Mouse (Mus musculus) ZHBTc4 (cell line): ENCODE measurements around the gene Hist1h2aa.

Experiments
- DNase-seq: peaks from one replicate; pipeline ENCODE4 v3.0.0-alpha.2; 2011; ENCODE audit warnings: low read depth, low spot score

The Hist1h2aa gene

GRCm38 (mm10) chr13:23934211-23934520 lies at the start of gene Hist1h2aa:
Gene Hist1h2aa (plus strand): TSS chr13:23934462.
- DNase-seq = peak; percentile 87

- DNase-seq = peak; percentile 32
These were observed 48.7 kb upstream of the Hist1h2aa start for GRCm38 (mm10) chr13:23885540-23885939.

DNA sequence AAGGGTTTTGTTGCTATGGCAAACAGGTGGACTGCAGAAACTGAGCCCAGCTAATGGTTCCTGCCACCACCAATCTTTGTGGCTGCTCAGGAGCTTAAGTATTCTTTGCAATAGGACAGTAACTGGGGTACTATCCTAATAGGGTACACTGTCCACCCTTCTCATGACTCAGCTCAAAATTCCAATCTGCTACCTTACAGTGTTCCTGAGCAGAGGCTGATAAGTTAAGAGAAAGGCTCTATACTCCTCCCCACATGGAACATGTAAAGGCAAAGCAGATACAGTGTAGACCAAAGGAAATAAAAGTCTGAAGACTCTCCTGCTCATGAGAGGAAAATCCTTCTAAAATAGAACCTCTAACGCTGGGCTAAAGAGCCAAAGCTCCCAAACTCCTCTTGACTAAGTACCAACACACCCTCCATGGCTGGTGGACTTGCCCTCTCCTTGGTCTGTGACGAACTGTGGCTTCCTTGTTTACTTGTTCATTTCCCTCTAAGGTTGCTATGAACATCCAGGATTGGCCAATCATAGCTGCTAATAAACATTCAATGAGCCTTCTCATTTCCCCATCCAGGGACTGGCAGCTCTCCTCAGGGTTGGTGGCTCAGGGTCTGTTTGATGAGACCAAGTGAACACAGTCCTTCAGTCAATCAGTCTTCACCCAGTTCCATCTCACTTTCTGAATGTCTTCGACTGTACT lies 47.1 kb upstream of the Hist1h2aa start:
- no peak for DNase-seq

GRCm38 (mm10) chr13:23889011-23889605 lies 45.2 kb upstream of the Hist1h2aa start:
- no peak for DNase-seq

DNA sequence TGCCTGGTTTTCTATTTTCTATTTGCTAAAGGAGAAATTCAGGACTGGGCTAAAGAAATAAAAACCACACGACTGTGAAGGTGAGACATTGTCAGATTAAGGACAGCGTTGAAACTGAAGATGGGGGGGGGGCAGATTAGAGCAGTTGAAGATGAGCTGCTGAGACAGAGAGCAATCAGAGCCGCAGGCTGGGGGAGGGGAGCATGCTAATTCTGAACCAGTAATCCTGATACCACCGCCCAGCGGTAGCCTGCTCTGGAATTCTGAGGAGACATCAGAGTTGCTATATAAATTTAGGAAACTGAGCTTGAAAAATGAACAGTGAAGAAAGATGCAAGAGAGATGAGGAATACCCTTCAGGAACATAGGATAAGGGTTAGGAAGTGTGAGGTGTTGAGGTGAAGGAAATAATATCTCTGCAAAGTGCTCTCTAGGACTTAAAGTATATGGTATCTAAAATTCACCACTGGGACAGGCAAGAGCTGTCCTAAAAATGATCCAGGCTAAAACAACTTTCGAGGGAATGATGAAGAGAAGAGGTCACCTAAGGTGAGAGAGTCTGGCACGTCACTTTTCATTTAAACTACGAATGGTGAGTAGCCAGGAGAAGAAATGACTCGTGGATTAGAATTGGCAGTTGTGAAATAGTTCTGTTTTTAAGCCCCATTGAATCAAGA lies 41.5 kb upstream of the Hist1h2aa start:
- no peak for DNase-seq

DNA sequence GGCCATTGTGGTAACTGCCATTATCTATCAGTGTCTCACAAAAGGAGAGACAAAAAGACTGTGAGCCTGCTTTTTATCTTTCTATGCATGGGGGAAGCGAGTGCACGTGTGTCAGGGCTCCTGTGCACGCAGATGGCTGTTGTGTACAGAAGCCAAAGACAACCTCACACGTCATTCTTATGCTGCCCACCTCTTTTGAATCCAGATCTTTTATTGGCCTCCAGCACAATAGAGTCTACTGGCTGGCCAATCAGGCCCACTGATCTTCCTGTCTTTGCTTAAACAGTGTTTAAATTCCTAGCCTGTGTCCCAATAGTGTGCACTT lies 41.0 kb upstream of the Hist1h2aa start:
- no peak for DNase-seq

GRCm38 (mm10) chr13:23898242-23898641 lies 36.0 kb upstream of the Hist1h2aa start:
- DNase-seq = no peak

- DNase-seq = no peak
These were observed 27.4 kb upstream of the Hist1h2aa start for GRCm38 (mm10) chr13:23906906-23907305.

DNA sequence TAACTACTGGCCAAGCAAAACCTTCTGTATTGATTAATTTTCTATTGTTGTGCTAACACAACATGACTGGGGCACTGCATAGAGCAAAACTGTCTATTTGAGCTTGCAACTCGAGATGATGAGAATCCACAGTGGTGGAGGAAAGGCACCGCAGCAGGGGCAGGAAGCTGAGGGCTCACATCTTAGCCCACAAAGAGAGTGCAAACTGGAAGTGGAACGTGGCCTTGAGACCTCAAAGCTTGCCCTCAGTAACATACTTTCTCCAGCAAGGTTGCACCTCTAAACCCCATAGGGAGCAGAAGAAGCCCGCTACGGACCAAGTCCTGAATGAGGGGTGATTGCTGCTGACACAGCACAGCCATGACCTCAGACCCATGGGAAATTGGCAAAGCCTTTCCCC lies 24.1 kb upstream of the Hist1h2aa start:
- DNase-seq = no peak

DNA sequence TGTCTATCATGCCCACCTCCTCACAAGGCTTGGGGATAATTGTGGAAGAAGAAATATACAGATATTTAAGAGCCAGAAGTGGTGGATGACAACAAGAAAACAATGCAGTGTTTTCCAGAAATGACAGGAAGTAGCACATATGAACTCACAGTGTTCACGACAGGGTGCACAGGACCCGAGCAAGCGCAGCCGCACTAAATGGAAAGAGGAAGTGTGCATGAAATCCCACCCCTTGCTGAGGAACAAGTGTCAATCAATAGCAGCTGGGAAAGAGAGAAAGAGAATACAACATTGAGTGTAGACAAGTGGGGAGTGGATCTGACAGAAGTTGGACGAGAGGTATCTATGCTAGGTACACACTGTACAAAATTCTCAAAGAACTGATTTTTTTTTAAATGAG lies 22.9 kb upstream of the Hist1h2aa start:
- DNase-seq = no peak

GRCm38 (mm10) chr13:23913791-23914306 lies 20.4 kb upstream of the Hist1h2aa start:
- no peak for DNase-seq

GRCm38 (mm10) chr13:23914376-23915167 lies 19.7 kb upstream of the Hist1h2aa start, which contains the start of gene Slc17a4:
Gene Slc17a4 (minus strand): TSS chr13:23915009.
- DNase-seq = no peak

GRCm38 (mm10) chr13:23916132-23916531 lies 18.1 kb upstream of the Hist1h2aa start:
- DNase-seq = no peak

DNA sequence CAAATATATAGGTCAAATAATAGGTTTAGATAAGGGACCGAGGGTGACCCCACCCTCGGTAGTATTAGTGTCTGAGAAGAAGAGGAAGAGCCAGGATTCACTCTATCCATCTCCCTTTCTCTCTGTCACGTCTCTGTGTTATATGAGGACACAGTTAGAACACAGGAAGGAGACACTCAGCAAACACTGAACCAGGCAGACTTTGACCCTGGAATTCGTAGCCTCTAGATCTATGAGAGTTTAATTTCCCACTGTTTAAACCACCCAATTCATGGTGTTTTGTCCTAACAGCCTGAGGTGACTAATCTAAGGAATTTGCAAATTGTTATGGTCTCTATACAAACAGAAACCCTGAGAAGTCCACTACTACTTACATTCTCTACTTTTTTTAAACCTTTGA lies 16.6 kb upstream of the Hist1h2aa start:
- no peak for DNase-seq

GRCm38 (mm10) chr13:23925792-23926191 lies 8.5 kb upstream of the Hist1h2aa start:
- no peak for DNase-seq

DNA sequence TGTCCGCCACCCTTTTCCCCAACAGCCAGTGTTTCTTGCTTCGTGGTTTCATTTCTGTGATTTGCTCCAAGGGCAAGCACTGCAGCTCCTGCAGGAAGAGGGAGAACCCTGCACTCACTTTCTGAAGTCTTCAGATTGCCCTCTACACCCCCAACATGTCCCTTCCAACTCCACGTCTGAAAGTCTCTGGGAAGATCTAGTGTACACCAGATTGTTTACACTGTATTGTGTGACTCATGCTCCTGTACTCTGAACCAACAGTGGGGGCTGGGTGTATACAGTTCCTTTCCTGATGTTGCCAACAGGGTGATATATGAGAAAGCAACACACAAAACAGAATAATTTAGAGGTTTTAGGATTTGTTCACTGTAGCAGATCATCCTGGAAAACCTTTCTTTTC lies 5.6 kb upstream of the Hist1h2aa start:
- DNase-seq = no peak

DNA sequence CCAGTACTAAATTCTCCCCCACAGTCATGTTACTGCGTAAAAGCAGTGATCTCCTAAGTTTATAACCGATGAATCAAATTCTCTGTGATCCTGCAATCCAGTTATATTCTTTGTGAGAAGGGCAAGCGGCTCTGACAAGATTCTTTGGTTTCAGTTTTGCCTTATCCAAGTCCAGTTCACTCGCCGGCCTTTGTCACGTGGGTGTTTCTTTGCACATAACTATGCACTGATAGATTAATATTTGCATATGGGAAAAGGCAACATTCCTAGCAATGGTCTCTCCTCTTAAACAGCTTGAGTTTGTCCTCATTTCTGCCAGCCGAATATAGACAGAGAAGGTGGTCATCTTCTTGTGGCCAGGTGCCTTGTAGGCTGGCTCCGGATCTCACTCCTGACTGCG lies 3.8 kb upstream of the Hist1h2aa start:
- no peak for DNase-seq

- DNase-seq = peak; percentile 16
These were observed 3.4 kb upstream of the Hist1h2aa start for GRCm38 (mm10) chr13:23930904-23931303.

DNA sequence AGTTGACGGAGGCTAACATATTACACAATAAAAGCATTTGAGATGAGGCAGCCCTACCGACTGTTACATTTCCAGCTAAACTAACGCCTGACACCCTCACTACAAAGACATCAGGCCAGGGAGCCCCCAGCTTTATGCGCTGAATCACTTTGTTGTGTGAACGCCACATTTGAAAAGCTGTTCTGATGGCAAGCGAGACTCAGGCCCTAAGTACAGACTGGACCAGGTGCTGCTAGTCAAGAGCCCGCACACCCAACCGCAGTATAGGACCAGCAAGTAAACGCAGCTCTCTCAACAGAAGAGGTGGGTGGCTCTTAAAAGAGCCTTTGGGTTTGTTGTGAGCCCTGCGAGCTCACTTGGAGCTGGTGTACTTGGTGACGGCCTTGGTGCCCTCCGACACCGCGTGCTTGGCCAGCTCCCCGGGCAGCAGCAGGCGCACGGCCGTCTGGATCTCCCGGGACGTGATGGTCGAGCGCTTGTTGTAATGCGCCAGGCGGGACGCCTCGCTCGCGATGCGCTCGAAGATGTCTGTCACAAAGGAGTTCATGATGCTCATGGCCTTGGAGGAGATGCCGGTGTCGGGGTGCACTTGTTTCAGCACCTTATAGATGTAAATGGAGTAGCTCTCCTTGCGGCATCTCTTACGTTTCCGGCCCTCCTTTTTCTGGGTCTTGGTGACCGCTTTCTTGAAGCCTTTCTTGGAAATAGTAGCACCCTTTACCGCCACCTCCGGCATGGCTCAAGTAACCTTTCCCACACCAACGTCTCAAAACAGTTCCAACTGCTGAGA lies 646 bp upstream of the Hist1h2aa start, which contains the start of gene Hist1h2ba:
Gene Hist1h2ba (minus strand): TSS at position 736 of the 790 bp plus-strand sequence.
- peak; percentile 51 for DNase-seq

DNA sequence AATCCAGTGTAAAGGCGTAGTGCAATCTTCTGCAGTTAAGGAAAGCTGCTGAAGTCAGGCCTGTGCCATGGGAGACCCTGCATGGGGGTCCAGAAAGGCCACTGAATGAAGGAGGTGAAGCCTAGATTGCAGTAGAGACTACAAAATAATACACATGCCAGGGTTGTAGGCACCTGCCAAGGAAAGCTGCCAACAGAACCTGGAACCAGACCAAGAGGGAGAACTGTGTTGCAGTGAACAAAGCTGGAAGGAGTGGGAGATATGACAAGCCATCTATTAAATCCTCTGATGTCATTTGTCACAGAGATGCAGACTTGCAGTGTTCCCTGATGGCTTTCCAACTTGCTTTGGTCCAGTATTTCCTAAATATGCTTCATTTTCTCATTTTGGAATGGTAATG lies 4.4 kb downstream of the Hist1h2aa start:
- DNase-seq = no peak

GRCm38 (mm10) chr13:23940291-23940690 lies 6.0 kb downstream of the Hist1h2aa start:
- no peak for DNase-seq
